Mouse (Mus musculus): ENCODE measurements around the gene Fis1.

DNA sequence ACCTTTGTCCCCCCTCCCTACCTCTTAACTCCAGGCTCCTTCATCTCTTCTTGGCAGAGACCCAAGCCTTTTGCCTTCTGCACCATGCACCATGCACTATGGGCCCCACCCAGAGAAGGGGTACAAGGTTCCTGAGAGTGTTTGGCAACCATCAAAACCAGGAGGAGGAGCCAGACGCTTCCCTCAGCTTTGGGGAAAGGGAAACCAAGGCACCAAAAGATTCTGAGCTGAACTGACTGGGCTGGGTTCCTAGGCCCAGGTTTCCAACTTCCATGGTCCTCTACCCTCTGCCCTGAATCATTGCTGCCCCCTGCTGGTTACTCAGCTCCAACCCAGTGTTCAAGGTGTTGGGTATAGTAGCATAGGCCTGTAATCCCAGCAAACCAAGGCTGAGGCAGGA lies 17.6 kb downstream of the Fis1 start:
- no peak for TF ChIP-seq POLR2A (IDR thresholded peaks at IDR 0.05; ENCODE audit: insufficient read length, low read depth)
- no peak for TF ChIP-seq TCF3 (IDR thresholded peaks at IDR 0.05; ENCODE audit: insufficient read length, low read depth)
- no peak for TF ChIP-seq POLR2AphosphoS2 (IDR thresholded peaks at IDR 0.05; ENCODE audit: insufficient read length, low read depth)
- TF ChIP-seq USF1 (IDR thresholded peaks at IDR 0.05; ENCODE audit: low read depth), result no peak
- no peak for TF ChIP-seq TCF12 (IDR thresholded peaks at IDR 0.05; ENCODE audit: insufficient read depth, poor library complexity, severe bottlenecking)
- no peak for TF ChIP-seq E2F4 (IDR thresholded peaks at IDR 0.05; ENCODE audit: insufficient read depth)
- no peak for TF ChIP-seq MYOD1 (IDR thresholded peaks at IDR 0.05; ENCODE audit: control insufficient read depth in 1 of 3, insufficient read length in 2 of 3, low read depth in 2 of 3)
- no peak for TF ChIP-seq MAX (IDR thresholded peaks at IDR 0.05; ENCODE audit: low read depth)
- TF ChIP-seq CEBPB (IDR thresholded peaks at IDR 0.05; ENCODE audit: insufficient read depth, poor library complexity, severe bottlenecking), result no peak
- TF ChIP-seq REST (IDR thresholded peaks at IDR 0.05; ENCODE audit: insufficient read depth, insufficient read length), result no peak
- TF ChIP-seq SRF (IDR thresholded peaks at IDR 0.05; ENCODE audit: control insufficient read depth, insufficient read length, low read depth), result no peak
- TF ChIP-seq MYOG (IDR thresholded peaks at IDR 0.05; ENCODE audit: control insufficient read depth in 1 of 3, insufficient read depth in 1 of 3, insufficient read length in 2 of 3, low read depth in 2 of 3), result no peak
